Mouse (Mus musculus) CH12.LX (cell line): ENCODE data around the gene Gm45837. TPM values are rescaled to one million over a fixed set of nuclear protein-coding genes. Genes with fewer than 3 reads are reported as not detected.

Source experiments
- DNase-seq: peaks from one replicate; pipeline ENCODE4 v3.0.0-alpha.2; 2013; ENCODE audit errors: extremely low read depth
- H3K27ac ChIP-seq: 2 replicates; pipeline ENCODE4 v1.5.1; 2012; ENCODE audit warnings: low read depth, mild to moderate bottlenecking, control low read depth, moderate library complexity; ENCODE audit not compliant: insufficient read depth
- H3K27me3 ChIP-seq: replicated peaks from 2 replicates; pipeline ENCODE3; 2012; ENCODE audit warnings: inconsistent platforms
- H3K36me3 ChIP-seq, 2 experiments: replicated peaks in 1 of 2; 2 replicates each; pipeline versions ENCODE3 to v1.6.1; 2012; ENCODE audit warnings: inconsistent platforms in 1 of 2, low read length in 1 of 2, mild to moderate bottlenecking in 1 of 2, mixed read lengths in 1 of 2, moderate library complexity in 1 of 2; ENCODE audit not compliant: control insufficient read depth in 1 of 2, insufficient read depth in 1 of 2
- H3K4me1 ChIP-seq, 2 experiments: 2 replicates each; pipeline ENCODE4 v1.6.1; 2012; ENCODE audit warnings: inconsistent platforms in 1 of 2, moderate library complexity in 1 of 2; ENCODE audit not compliant: insufficient read depth in 2 of 2, control insufficient read depth in 1 of 2
- H3K4me2 ChIP-seq: 2 replicates; pipeline ENCODE4 v1.6.1; 2012; ENCODE audit warnings: low read depth, mild to moderate bottlenecking, control low read depth; ENCODE audit not compliant: poor library complexity, insufficient read depth, severe bottlenecking
- H3K4me3 ChIP-seq, 3 experiments: fragments of 150-350 bp in 1 of 3; sonication (generic) in 1 of 3; replicated peaks in 1 of 3; 2 replicates each; pipeline versions ENCODE3 to v1.5.1; 2011 to 2012; ENCODE audit warnings: low read depth in 2 of 3, low read length in 2 of 3, mild to moderate bottlenecking in 2 of 3, moderate library complexity in 2 of 3, control low read depth in 1 of 3, improper control_type of control experiment in 1 of 3, inconsistent platforms in 1 of 3, mixed read lengths in 1 of 3; ENCODE audit not compliant: poor library complexity in 1 of 3
- H3K79me2 ChIP-seq: replicated peaks from 2 replicates; pipeline ENCODE4 v1.6.1; 2012; ENCODE audit warnings: mild to moderate bottlenecking, moderate library complexity; ENCODE audit not compliant: control insufficient read depth, poor library complexity, insufficient read depth, severe bottlenecking; ENCODE audit errors: extremely low read depth
- H3K9ac ChIP-seq: 2 replicates; pipeline ENCODE4 v1.6.1; 2012; ENCODE audit warnings: low read depth, mild to moderate bottlenecking, control low read depth, moderate library complexity; ENCODE audit not compliant: insufficient read depth
- H3K9me3 ChIP-seq: replicated peaks from 2 replicates; pipeline ENCODE3; 2012; ENCODE audit warnings: low read length, inconsistent platforms, mixed read lengths
- BHLHE40 ChIP-seq: IDR thresholded peaks from 2 replicates; pipeline ENCODE4 v1.6.1; 2011; ENCODE audit warnings: mild to moderate bottlenecking, low read depth, low read length, improper control_type of control experiment
- CHD2 ChIP-seq: IDR thresholded peaks from 2 replicates; pipeline ENCODE4 v1.6.1; 2011; ENCODE audit warnings: low read length, improper control_type of control experiment
- E2F4 ChIP-seq: IDR thresholded peaks from 2 replicates; pipeline ENCODE4 v1.6.1; 2011; ENCODE audit warnings: low read depth, low read length, improper control_type of control experiment; ENCODE audit not compliant: insufficient replicate concordance
- EP300 ChIP-seq: IDR thresholded peaks from 2 replicates; pipeline ENCODE4 v1.6.1; 2011; ENCODE audit warnings: low read length, improper control_type of control experiment
- ETS1 ChIP-seq: conservative IDR thresholded peaks from 2 replicates; pipeline ENCODE4 v1.6.1; 2012; ENCODE audit warnings: low read depth, mild to moderate bottlenecking, inconsistent platforms, low read length, improper control_type of control experiment, moderate library complexity
- HCFC1 ChIP-seq: IDR thresholded peaks from 2 replicates; pipeline ENCODE4 v1.6.1; 2012; ENCODE audit warnings: low read depth, mild to moderate bottlenecking, inconsistent platforms, low read length, improper control_type of control experiment
- JUND ChIP-seq: conservative IDR thresholded peaks from 2 replicates; pipeline ENCODE4 v1.6.1; 2011; ENCODE audit warnings: low read depth, low read length, improper control_type of control experiment
- KAT2A ChIP-seq: IDR thresholded peaks from 2 replicates; pipeline ENCODE4 v1.6.1; 2012; ENCODE audit warnings: low read length, improper control_type of control experiment, inconsistent platforms; ENCODE audit not compliant: insufficient replicate concordance
- MAFK ChIP-seq: IDR thresholded peaks from 2 replicates; pipeline ENCODE4 v1.6.1; 2011; ENCODE audit warnings: low read length, improper control_type of control experiment; ENCODE audit not compliant: insufficient replicate concordance
- MAX ChIP-seq: IDR thresholded peaks from 2 replicates; pipeline ENCODE4 v1.6.1; 2011; ENCODE audit warnings: low read length, improper control_type of control experiment
- MAZ ChIP-seq: IDR thresholded peaks from 2 replicates; pipeline ENCODE4 v1.6.1; 2012; ENCODE audit warnings: low read depth, mild to moderate bottlenecking, inconsistent platforms, low read length, improper control_type of control experiment, moderate library complexity
- MEF2A ChIP-seq: IDR thresholded peaks from 2 replicates; pipeline ENCODE4 v1.6.1; 2014; ENCODE audit warnings: low read depth, mild to moderate bottlenecking, inconsistent platforms, low read length, improper control_type of control experiment, borderline replicate concordance
- NELFE ChIP-seq: IDR thresholded peaks from 2 replicates; pipeline ENCODE4 v1.6.1; 2011; ENCODE audit warnings: low read depth, low read length, improper control_type of control experiment
- NRF1 ChIP-seq: IDR thresholded peaks from 2 replicates; pipeline ENCODE4 v1.6.1; 2014; ENCODE audit warnings: low read depth, mild to moderate bottlenecking, inconsistent platforms, low read length, improper control_type of control experiment, moderate library complexity
- POLR2A ChIP-seq: IDR thresholded peaks from 2 replicates; pipeline ENCODE4 v1.6.1; 2011; ENCODE audit warnings: low read depth, mild to moderate bottlenecking, improper control_type of control experiment, low read length
- RAD21 ChIP-seq: IDR thresholded peaks from 2 replicates; pipeline ENCODE4 v1.6.1; 2011; ENCODE audit warnings: low read depth, mild to moderate bottlenecking, low read length, improper control_type of control experiment, moderate library complexity
- RCOR1 ChIP-seq: conservative IDR thresholded peaks from 2 replicates; pipeline ENCODE4 v1.6.1; 2012; ENCODE audit warnings: low read depth, mild to moderate bottlenecking, inconsistent platforms, low read length, improper control_type of control experiment
- SMC3 ChIP-seq: IDR thresholded peaks from 2 replicates; pipeline ENCODE4 v1.6.1; 2011; ENCODE audit warnings: low read depth, low read length, improper control_type of control experiment
- UBTF ChIP-seq: IDR thresholded peaks from 2 replicates; pipeline ENCODE4 v1.6.1; 2012; ENCODE audit warnings: low read depth, mild to moderate bottlenecking, inconsistent platforms, low read length, improper control_type of control experiment, moderate library complexity
- USF1 ChIP-seq: IDR thresholded peaks from 2 replicates; pipeline ENCODE4 v1.6.1; 2014; ENCODE audit warnings: low read depth, mild to moderate bottlenecking, inconsistent platforms, low read length, improper control_type of control experiment
- USF2 ChIP-seq: conservative IDR thresholded peaks from 2 replicates; pipeline ENCODE4 v1.6.1; 2011; ENCODE audit warnings: low read depth, low read length, improper control_type of control experiment
- ZC3H11A ChIP-seq: IDR thresholded peaks from 2 replicates; pipeline ENCODE4 v1.6.1; 2012; ENCODE audit warnings: low read depth, mild to moderate bottlenecking, inconsistent platforms, low read length, improper control_type of control experiment
- ZNF384 ChIP-seq: IDR thresholded peaks from 2 replicates; pipeline ENCODE4 v1.6.1; 2012; ENCODE audit warnings: low read depth, low read length, improper control_type of control experiment, inconsistent platforms
- dilution Hi-C: fragments of 300-500 bp; cut with MboI; formaldehyde crosslinking; loops from 2 replicates; pipeline ENCODE4 v1.14.3; 2020; ENCODE audit warnings: low sequenced_read_pairs; ENCODE audit not compliant: extremely low pct_unique_long_range_greater_than_20kb, extremely low pct_ligation_motif_present
- in situ Hi-C: fragments of 300-500 bp; cut with MboI; formaldehyde crosslinking; loops from 3 replicates; pipeline ENCODE4 v1.14.3; 2019; ENCODE audit warnings: low sequenced_read_pairs, low pct_ligation_motif_present, low pct_unique_long_range_greater_than_20kb, mixed read lengths
- polyA plus RNA-seq: library from polyadenylated mRNA; unstranded; fragments of >175 nt; gene quantifications from 2 replicates; pipeline ENCODE4 v1.2.1, GENCODE M21; 2012; ENCODE audit warnings: low read depth; ENCODE audit not compliant: insufficient read length
- total RNA-seq, 2 experiments: library from RNA; depleted of rRNA; stranded (reverse); fragments of 300-350 nt in 1 of 2; fragments of >200 nt in 1 of 2; gene quantifications; 2 replicates each; pipeline ENCODE4 v1.2.3; 2012 to 2014

Gm45837 gene
- total and polyA plus RNA-seq, 3 experiments: 0.04 to 0.84 TPM; not detected in 1

DNA sequence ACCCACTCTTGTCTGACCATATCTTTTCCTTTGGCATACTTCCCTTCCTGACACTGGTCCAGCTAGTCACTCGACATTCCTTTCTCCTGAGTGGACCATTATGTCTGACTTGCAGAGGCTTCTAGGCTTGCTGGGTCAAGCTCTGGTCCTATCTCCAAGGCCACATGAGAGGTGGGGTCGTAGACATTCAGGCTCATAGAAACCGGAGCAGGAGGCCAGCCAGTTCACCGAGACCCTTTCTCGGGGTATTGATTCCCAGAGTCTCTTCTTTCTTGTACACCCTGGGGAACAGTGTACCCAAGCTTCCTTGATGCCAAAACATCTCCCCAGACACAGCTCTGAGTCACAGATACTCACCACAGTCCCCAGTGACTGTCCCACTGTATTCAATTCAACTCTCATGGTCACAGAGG lies 63.7 kb downstream of the Gm45837 start:
- Histone ChIP-seq H3K27me3 (peaks cover 90% of the 10 kb centered on the region), H3K4me2 (no peak overlapping the region), H3K79me2 (no peaks in the 10 kb centered on the region)

DNA sequence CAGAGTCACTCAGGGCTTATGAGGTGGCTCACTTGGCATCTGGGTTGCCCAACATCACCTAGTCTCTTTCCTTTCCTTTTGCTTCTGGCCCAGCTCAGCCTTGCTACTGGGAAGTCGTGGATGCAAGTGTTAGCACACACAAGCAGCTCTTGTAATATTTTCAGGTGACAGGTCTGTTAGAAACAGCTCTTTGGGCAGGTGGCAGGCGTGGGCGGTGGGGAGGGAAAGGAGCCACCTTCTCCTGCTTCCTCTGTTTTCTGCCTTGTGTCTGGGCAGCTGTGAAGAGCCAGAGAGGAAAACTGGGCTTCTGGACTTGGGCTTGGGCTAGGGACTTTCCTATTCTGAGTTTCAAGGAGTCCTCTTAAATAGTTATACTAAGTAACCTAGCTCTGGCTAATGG lies 65.3 kb downstream of the Gm45837 start:
- H3K9ac ChIP-seq: no peak overlapping the region
- H3K27ac ChIP-seq: no peak overlapping the region
- TF ChIP-seq JUND (no peak), NELFE (no peak), MAZ (no peak), MAFK (no peak), E2F4 (no peak), KAT2A (no peak), UBTF (no peak), MEF2A (no peak), ZC3H11A (no peak), RCOR1 (no peak), USF1 (no peak), POLR2A (no peak), CHD2 (no peak), ZNF384 (no peak), SMC3 (no peak), HCFC1 (no peak), EP300 (no peak)
- H3K4me2 ChIP-seq: no peak overlapping the region
- in situ Hi-C loops: no loop called here
- no peaks in the 10 kb centered on the region for H3K79me2 ChIP-seq
- H3K9me3 ChIP-seq: no peaks in the 10 kb centered on the region
- no peaks in the 10 kb centered on the region for H3K36me3 ChIP-seq
- peaks cover 90% of the 10 kb centered on the region for H3K27me3 ChIP-seq
- DNase-seq: no peak
- dilution Hi-C loops: no loop called here
- no peak overlapping the region for H3K4me3 ChIP-seq
- no peaks in the 10 kb centered on the region for H3K4me1 ChIP-seq

More for the DNA sequence above, 63.7 kb downstream of the Gm45837 start:
- DNase-seq: no peak
- H3K4me1 ChIP-seq: no peaks in the 10 kb centered on the region
- H3K9me3 ChIP-seq: no peaks in the 10 kb centered on the region
- H3K27ac ChIP-seq: no peak overlapping the region
- TF ChIP-seq KAT2A: no peak
- no peak for TF ChIP-seq MAX
- TF ChIP-seq MEF2A: no peak
- no peak for TF ChIP-seq USF2
- TF ChIP-seq MAZ: no peak
- TF ChIP-seq RAD21: no peak
- no peak for TF ChIP-seq SMC3
- no peak for TF ChIP-seq ZNF384
- TF ChIP-seq BHLHE40: no peak
- no peak for TF ChIP-seq ETS1
- TF ChIP-seq CHD2: no peak
- no peak for TF ChIP-seq EP300
- TF ChIP-seq NELFE: no peak
- no peak for TF ChIP-seq NRF1
- no peak overlapping the region for H3K9ac ChIP-seq
- no peak overlapping the region for H3K4me3 ChIP-seq
- in situ Hi-C loops (no loop called here), dilution Hi-C loops (no loop called here)
- H3K36me3 ChIP-seq: no peaks in the 10 kb centered on the region
